Mouse (Mus musculus) lung, embryonic 14.5 days (tissue): Measurements from ENCODE around the gene Zranb1. TPM values are rescaled to one million over a fixed set of nuclear protein-coding genes. Genes with fewer than 3 reads are reported as not detected.

Experiments used
- ATAC-seq: fragments of 200-750 bp; cut with Nextera tagmentation; 2 replicates; pipeline ENCODE4 v1.8.0; 2017; ENCODE audit warnings: mild to moderate bottlenecking, moderate TSS enrichment, moderate library complexity; ENCODE audit not compliant: insufficient read depth
- DNase-seq: peaks from one replicate; pipeline ENCODE4 v3.0.0-alpha.2; 2015
- H3K27ac ChIP-seq: fragments of 300-500 bp; sonication (generic); 2 replicates; pipeline ENCODE4 v1.5.1; 2014; ENCODE audit warnings: low read depth, mild to moderate bottlenecking, moderate library complexity
- H3K27me3 ChIP-seq: fragments of 300-500 bp; sonication (generic); 2 replicates; pipeline ENCODE4 v1.6.1; 2014; ENCODE audit warnings: low read length, control low read depth; ENCODE audit not compliant: insufficient read depth
- H3K36me3 ChIP-seq: fragments of 300-500 bp; sonication (generic); 2 replicates; pipeline ENCODE4 v1.6.1; 2014; ENCODE audit warnings: control low read depth; ENCODE audit not compliant: insufficient read depth
- H3K4me1 ChIP-seq: fragments of 300-500 bp; sonication (generic); 2 replicates; pipeline ENCODE4 v1.6.1; 2014; ENCODE audit warnings: antibody characterized with exemption, control low read depth; ENCODE audit not compliant: insufficient read depth
- H3K4me2 ChIP-seq: fragments of 300-500 bp; sonication (generic); 2 replicates; pipeline ENCODE4 v1.6.1; 2014; ENCODE audit warnings: mild to moderate bottlenecking
- H3K4me3 ChIP-seq: fragments of 300-500 bp; sonication (generic); 2 replicates; pipeline ENCODE4 v1.5.1; 2014; ENCODE audit warnings: low read depth, low read length
- H3K9ac ChIP-seq: fragments of 300-500 bp; sonication (generic); 2 replicates; pipeline ENCODE4 v1.6.1; 2014
- H3K9me3 ChIP-seq: fragments of 300-500 bp; sonication (generic); 2 replicates; pipeline ENCODE4 v1.6.1; 2016; ENCODE audit warnings: low read depth, low read length, control low read depth
- CTCF ChIP-seq: IDR thresholded peaks from 2 replicates; pipeline ENCODE4 v1.5.1; 2016; ENCODE audit warnings: antibody characterized with exemption, low read depth
- WGBS: fragments of 180-500 bp; shearing (Covaris S2); extraction: QIAGEN DNeasy Blood & Tissue Kit; methylation state at CpG from one replicate; pipeline ENCODE4 v1.1.7; 2014; 5-methylcytosine and 5-hydroxymethylcytosine counted together
- polyA plus RNA-seq: library from polyadenylated mRNA; unstranded; fragments of >200 nt; fragmentation: Nextera tagmentation; extraction: Ambion mirVana; gene quantifications from 2 replicates; pipeline ENCODE4 v1.2.1, GENCODE M21; 2014

Gene Zranb1
- polyA plus RNA-seq, 1 experiment from 2014 or later = 15.5 TPM

- 79% methylated on average over 5 of the region's 5 CpGs for WGBS
- ATAC-seq (no peak), DNase-seq (no peak)
- 0 out of 2 replicates have a peak, but pooled peaks cover 7% of the 10 kb centered on the region for H3K4me1 ChIP-seq
- H3K9ac ChIP-seq = peak overlapping the region; percentile 95
- peak overlapping the region; percentile 79 for H3K4me2 ChIP-seq
- no peaks in the 10 kb centered on the region for H3K27me3 ChIP-seq
- peak; percentile 31 for TF ChIP-seq CTCF
- H3K4me3 ChIP-seq = peak overlapping the region; percentile 93
- H3K27ac ChIP-seq = no peak overlapping the region
- no peaks in the 10 kb centered on the region for H3K36me3 ChIP-seq
- no peaks in the 10 kb centered on the region for H3K9me3 ChIP-seq
Measured at GRCm38 (mm10) chr7:132930055-132930454, 887 bp upstream of the Zranb1 start.

DNA sequence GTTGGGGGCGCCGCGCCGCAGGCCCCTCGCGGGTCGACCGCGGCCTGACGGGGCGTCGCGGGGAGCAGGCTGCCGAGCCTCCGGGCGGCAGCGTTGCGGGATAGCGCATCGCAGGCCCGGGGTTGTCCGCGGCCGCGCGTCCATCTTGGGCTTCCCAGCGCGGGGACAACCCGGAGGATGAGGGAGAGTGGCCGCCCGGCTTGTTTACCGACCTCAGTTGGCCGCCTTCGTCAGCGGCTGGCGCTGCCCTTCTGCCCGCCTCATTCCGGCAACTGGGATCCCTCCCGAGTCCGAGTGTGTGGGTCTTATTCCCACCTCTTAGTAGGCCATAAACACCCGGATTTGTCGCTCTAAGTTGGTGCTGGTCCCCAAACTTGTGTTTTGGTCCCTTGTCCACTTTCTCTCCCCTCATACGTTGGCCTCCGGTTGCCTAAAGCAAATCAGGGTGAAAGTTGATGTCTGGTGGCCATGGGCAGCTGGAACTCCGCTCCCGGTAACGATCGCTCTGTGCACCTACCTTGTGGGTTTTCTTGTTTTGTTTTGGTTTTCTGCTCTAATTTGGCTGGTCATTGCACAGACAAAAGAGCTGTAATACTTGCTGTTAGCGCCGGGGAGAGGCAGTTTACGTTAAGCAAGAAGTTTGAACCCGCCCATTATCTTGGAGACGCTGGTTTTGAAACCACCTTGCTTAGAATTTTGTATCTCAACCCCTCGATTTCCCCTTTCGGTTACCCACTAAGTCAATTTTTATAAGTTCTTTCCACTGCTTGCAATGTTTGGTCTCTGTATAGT is 814 bp downstream of the Zranb1 start:
- Histone ChIP-seq H3K9me3 (no peaks in the 10 kb centered on the region), H3K27ac (peak overlapping the region; percentile 99), H3K36me3 (no peaks in the 10 kb centered on the region), H3K4me2 (peak overlapping the region; percentile 79), H3K4me1 (0 out of 2 replicates have a peak, but pooled peaks cover 7% of the 10 kb centered on the region), H3K27me3 (no peaks in the 10 kb centered on the region), H3K9ac (peak overlapping the region; percentile 95), H3K4me3 (peak overlapping the region; percentile 93)
- DNase-seq (peak; percentile 58), ATAC-seq (no peak)
- WGBS = under 1% methylated on average over 55 of the region's 55 CpGs
- TF ChIP-seq CTCF = no peak

GRCm38 (mm10) chr7:132933331-132933730 is 2.4 kb downstream of the Zranb1 start:
- H3K27ac ChIP-seq = no peak overlapping the region
- H3K27me3 ChIP-seq = no peaks in the 10 kb centered on the region
- 0 out of 2 replicates have a peak, but pooled peaks cover 7% of the 10 kb centered on the region for H3K4me1 ChIP-seq
- WGBS = 71% methylated on average over 1 of the region's 1 CpGs
- H3K4me2 ChIP-seq = no peak overlapping the region
- no peaks in the 10 kb centered on the region for H3K36me3 ChIP-seq
- DNase-seq = no peak
- no peaks in the 10 kb centered on the region for H3K9me3 ChIP-seq
- no peak for TF ChIP-seq CTCF
- no peak overlapping the region for H3K9ac ChIP-seq
- H3K4me3 ChIP-seq = no peak overlapping the region
- ATAC-seq = no peak

- Histone ChIP-seq H3K4me1 (0 out of 2 replicates have a peak, but pooled peaks cover 7% of the 10 kb centered on the region), H3K36me3 (no peaks in the 10 kb centered on the region), H3K27ac (no peak overlapping the region), H3K27me3 (no peaks in the 10 kb centered on the region), H3K9me3 (no peaks in the 10 kb centered on the region), H3K4me2 (no peak overlapping the region), H3K4me3 (no peak overlapping the region), H3K9ac (no peak overlapping the region)
- ATAC-seq (no peak), DNase-seq (no peak)
- no peak; the same call in 1 of the 2 replicates for TF ChIP-seq CTCF
Measured at GRCm38 (mm10) chr7:132934743-132935142, 3.8 kb downstream of the Zranb1 start.

- Histone ChIP-seq H3K27ac (no peak overlapping the region), H3K4me1 (peaks cover 3% of the 10 kb centered on the region), H3K27me3 (no peaks in the 10 kb centered on the region), H3K9me3 (no peaks in the 10 kb centered on the region), H3K4me3 (no peak overlapping the region), H3K4me2 (no peak overlapping the region), H3K36me3 (no peaks in the 10 kb centered on the region), H3K9ac (no peak overlapping the region)
- no peak for TF ChIP-seq CTCF
- ATAC-seq = no peak
- DNase-seq = no peak
- 88% methylated on average over 2 of the region's 2 CpGs for WGBS
Measured at GRCm38 (mm10) chr7:132939118-132939517, 8.2 kb downstream of the Zranb1 start.

GRCm38 (mm10) chr7:132940569-132940968 is 9.6 kb downstream of the Zranb1 start:
- no peak for ATAC-seq
- Histone ChIP-seq H3K27ac (no peak overlapping the region), H3K4me2 (no peak overlapping the region), H3K4me1 (peaks cover 3% of the 10 kb centered on the region), H3K27me3 (no peaks in the 10 kb centered on the region), H3K36me3 (no peaks in the 10 kb centered on the region), H3K9ac (no peak overlapping the region), H3K9me3 (no peaks in the 10 kb centered on the region), H3K4me3 (no peak overlapping the region)
- no peak for DNase-seq
- no peak for TF ChIP-seq CTCF
- whole genome bisulfite sequencing = 86% methylated on average over 2 of the region's 2 CpGs

DNA sequence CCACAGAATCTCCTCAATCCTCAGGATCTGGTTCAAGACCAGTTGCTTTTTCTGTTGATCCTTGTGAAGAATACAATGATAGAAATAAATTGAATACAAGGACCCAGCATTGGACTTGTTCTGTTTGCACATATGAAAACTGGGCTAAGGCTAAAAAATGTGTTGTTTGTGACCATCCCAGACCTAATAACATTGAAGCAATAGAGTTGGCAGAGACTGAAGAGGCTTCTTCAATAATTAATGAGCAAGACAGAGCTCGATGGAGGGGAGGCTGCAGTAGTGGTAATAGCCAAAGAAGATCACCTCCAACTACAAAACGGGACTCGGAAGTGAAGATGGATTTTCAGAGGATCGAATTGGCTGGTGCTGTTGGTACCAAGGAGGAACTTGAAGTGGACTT is 19.0 kb downstream of the Zranb1 start:
- Histone ChIP-seq H3K27me3 (no peaks in the 10 kb centered on the region), H3K4me1 (peaks cover 7% of the 10 kb centered on the region; the same call in 1 of the 2 replicates), H3K9me3 (no peaks in the 10 kb centered on the region), H3K27ac (no peak overlapping the region; the same call in 1 of the 2 replicates), H3K4me2 (no peak overlapping the region), H3K4me3 (no peak overlapping the region), H3K36me3 (no peaks in the 10 kb centered on the region), H3K9ac (no peak overlapping the region)
- 81% methylated on average over 4 of the region's 4 CpGs for WGBS
- no peak for TF ChIP-seq CTCF
- ATAC-seq (no peak), DNase-seq (no peak)
